Mouse (Mus musculus) WW6 (cell line): ENCODE data around the gene Pip5k1c.

ENCODE experiments used
- DNase-seq: peaks from one replicate; pipeline ENCODE4 v3.0.0-alpha.2; 2013; ENCODE audit warnings: low read depth, low spot score

The Pip5k1c gene

GRCm38 (mm10) chr10:81346453-81347067 is 53.8 kb downstream of the Pip5k1c start:
- peak; percentile 54 for DNase-seq

GRCm38 (mm10) chr10:81349146-81349545 is 56.4 kb downstream of the Pip5k1c start:
- peak; percentile 57 for DNase-seq

GRCm38 (mm10) chr10:81349961-81350350 is 57.2 kb downstream of the Pip5k1c start:
- DNase-seq: no peak

- peak; percentile 98 for DNase-seq
Observed at GRCm38 (mm10) chr10:81350351-81351063, 57.7 kb downstream of the Pip5k1c start, which contains the start of gene Hmg20b. Gene Hmg20b (minus strand): TSS chr10:81350480.

- no peak for DNase-seq
Observed at GRCm38 (mm10) chr10:81351678-81352291, 59.0 kb downstream of the Pip5k1c start.

GRCm38 (mm10) chr10:81354738-81355477 is 62.1 kb downstream of the Pip5k1c start:
- no peak for DNase-seq

GRCm38 (mm10) chr10:81355533-81355932 is 62.8 kb downstream of the Pip5k1c start:
- no peak for DNase-seq

GRCm38 (mm10) chr10:81356352-81356990 is 63.7 kb downstream of the Pip5k1c start:
- DNase-seq: no peak

- DNase-seq: no peak
Observed at GRCm38 (mm10) chr10:81356991-81357844, 64.5 kb downstream of the Pip5k1c start, which contains the start of gene Mfsd12. Gene Mfsd12 (plus strand): TSS chr10:81357491.

GRCm38 (mm10) chr10:81358209-81358608 is 65.4 kb downstream of the Pip5k1c start:
- no peak for DNase-seq

- DNase-seq: no peak
Observed at GRCm38 (mm10) chr10:81358841-81359240, 66.1 kb downstream of the Pip5k1c start.

GRCm38 (mm10) chr10:81360721-81361120 is 68.0 kb downstream of the Pip5k1c start:
- DNase-seq: no peak

- no peak for DNase-seq
Observed at GRCm38 (mm10) chr10:81362336-81362949, 69.7 kb downstream of the Pip5k1c start.

GRCm38 (mm10) chr10:81363436-81364346 is 70.9 kb downstream of the Pip5k1c start:
- no peak for DNase-seq

GRCm38 (mm10) chr10:81364666-81365065 is 71.9 kb downstream of the Pip5k1c start:
- DNase-seq: no peak

- DNase-seq: no peak
Observed at GRCm38 (mm10) chr10:81365073-81365472, 72.3 kb downstream of the Pip5k1c start.

GRCm38 (mm10) chr10:81365672-81366476 is 73.1 kb downstream of the Pip5k1c start, which contains the start of gene 4930404N11Rik:
Gene 4930404N11Rik (minus strand): TSS chr10:81365816.
- DNase-seq: no peak
